Mouse (Mus musculus) kidney, embryonic 14.5 days (tissue): Measurements from ENCODE around the gene Cyp17a1. TPM values are rescaled to one million over a fixed set of nuclear protein-coding genes. Genes with fewer than 3 reads are reported as not detected.
A peak's percentile ranks its signal among the peaks of the same experiment; 100 is the strongest.

Experiments
- ATAC-seq: fragments of 200-750 bp; cut with Nextera tagmentation; 2 replicates; pipeline ENCODE4 v1.8.0; 2017; ENCODE audit warnings: moderate number of reproducible peaks, mild to moderate bottlenecking, moderate TSS enrichment, moderate library complexity; ENCODE audit not compliant: low FRiP score, low TSS enrichment
- H3K27ac ChIP-seq: fragments of 300-500 bp; sonication (generic); 2 replicates; pipeline ENCODE4 v1.5.1; 2014; ENCODE audit warnings: low read depth, mild to moderate bottlenecking, low read length, moderate library complexity, mixed read lengths
- H3K27me3 ChIP-seq: fragments of 300-500 bp; sonication (generic); 2 replicates; pipeline ENCODE4 v1.6.1; 2014; ENCODE audit warnings: mild to moderate bottlenecking, low read length; ENCODE audit not compliant: control insufficient read depth, insufficient read depth
- H3K36me3 ChIP-seq: fragments of 300-500 bp; sonication (generic); 2 replicates; pipeline ENCODE4 v1.6.1; 2014; ENCODE audit warnings: low read length, mixed read lengths; ENCODE audit not compliant: control insufficient read depth, insufficient read depth
- H3K4me1 ChIP-seq: fragments of 300-500 bp; sonication (generic); 2 replicates; pipeline ENCODE4 v1.6.1; 2014; ENCODE audit warnings: low read length, mixed read lengths; ENCODE audit not compliant: control insufficient read depth, insufficient read depth
- H3K4me2 ChIP-seq: fragments of 300-500 bp; sonication (generic); replicated peaks from 2 replicates; pipeline ENCODE4 v1.6.1; 2014; ENCODE audit warnings: low read depth, mild to moderate bottlenecking, low read length
- H3K4me3 ChIP-seq: fragments of 300-500 bp; sonication (generic); 2 replicates; pipeline ENCODE4 v1.5.1; 2014; ENCODE audit warnings: mild to moderate bottlenecking, low read length
- H3K9ac ChIP-seq: fragments of 300-500 bp; sonication (generic); 2 replicates; pipeline ENCODE4 v1.6.1; 2014; ENCODE audit warnings: low read depth, mild to moderate bottlenecking, low read length, moderate library complexity
- H3K9me3 ChIP-seq: fragments of 300-500 bp; sonication (generic); 2 replicates; pipeline ENCODE4 v1.6.1; 2016; ENCODE audit warnings: low read length; ENCODE audit not compliant: control insufficient read depth
- WGBS: fragments of 180-500 bp; shearing (Covaris S2); extraction: QIAGEN DNeasy Blood & Tissue Kit; methylation state at CpG from one replicate; pipeline ENCODE4 v1.1.7; 2014; 5-methylcytosine and 5-hydroxymethylcytosine counted together
- polyA plus RNA-seq: library from polyadenylated mRNA; unstranded; fragments of >200 nt; fragmentation: Nextera tagmentation; extraction: Ambion mirVana; gene quantifications from 2 replicates; pipeline ENCODE4 v1.2.1, GENCODE M21; 2014

The Cyp17a1 gene
- polyA plus RNA-seq, result not detected in 2 replicates

DNA sequence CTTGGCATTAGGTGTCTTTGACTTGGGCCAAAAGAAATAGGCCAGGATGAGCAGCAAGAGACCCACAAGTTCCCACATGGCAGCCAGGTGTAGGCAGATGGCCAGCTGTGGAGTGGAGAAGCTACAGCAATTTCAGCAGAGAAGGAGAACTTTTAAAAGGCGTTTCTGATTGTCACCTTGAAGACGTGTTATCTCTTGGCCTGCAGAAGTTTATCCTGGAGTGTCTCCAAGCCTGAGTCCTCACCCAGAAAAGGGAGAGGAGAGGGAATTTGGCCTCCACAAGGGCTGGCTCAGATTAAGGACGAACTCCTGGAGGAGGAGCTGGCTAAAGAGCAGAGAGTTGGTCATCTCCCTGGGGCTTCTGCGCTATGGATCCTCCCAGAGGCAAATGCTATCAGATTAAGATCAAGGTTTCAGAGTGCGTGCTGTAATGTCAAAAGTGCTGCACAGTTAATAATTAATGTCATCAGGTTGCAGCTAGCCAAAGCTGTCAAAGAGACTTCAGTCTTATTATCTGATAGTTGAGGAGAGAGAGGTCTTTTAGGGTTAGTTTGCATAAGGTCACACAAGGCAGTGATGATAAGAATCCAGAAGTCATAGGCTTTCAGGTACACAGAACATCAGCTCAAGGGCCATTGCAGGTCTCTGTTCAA lies at the start of gene Cyp17a1:
Gene Cyp17a1, minus strand, starts transcription at position 407 of the 653 bp plus-strand sequence.
- no peaks in the 10 kb centered on the region for H3K27me3 ChIP-seq
- WGBS, result 47% methylated on average over 5 of the region's 5 CpGs
- H3K4me2 ChIP-seq, result no peak within 1 kb of the TSS
- H3K27ac ChIP-seq, result no peak within 1 kb of the TSS
- H3K9ac ChIP-seq, result no peak within 1 kb of the TSS
- no peaks in the 10 kb centered on the region for H3K36me3 ChIP-seq
- H3K4me1 ChIP-seq, result no peaks in the 10 kb centered on the region
- H3K4me3 ChIP-seq, result no peak within 1 kb of the TSS
- no peak for ATAC-seq
- no peaks in the 10 kb centered on the region for H3K9me3 ChIP-seq

DNA sequence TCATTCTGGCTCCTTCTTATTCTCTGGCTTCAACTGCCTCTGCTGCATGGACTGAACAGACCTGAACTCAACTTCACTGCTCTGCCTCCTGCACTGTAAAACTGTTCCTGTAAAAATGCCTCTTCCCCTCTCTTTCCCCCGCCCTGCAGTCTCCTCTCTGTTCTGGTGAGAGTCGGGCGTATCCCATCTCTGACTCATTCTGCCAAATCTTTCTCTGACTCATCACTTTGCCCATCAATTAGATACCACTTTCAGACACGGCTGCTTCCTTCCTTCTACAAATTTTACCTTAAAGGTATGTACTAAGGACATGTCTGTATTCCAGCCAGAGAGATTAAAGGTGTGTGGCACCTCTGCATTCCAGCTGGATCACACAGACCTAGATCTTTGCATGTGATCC lies 45.2 kb upstream of the Cyp17a1 start:
- no peak overlapping the region for H3K9ac ChIP-seq
- ATAC-seq, result no peak
- no peak overlapping the region for H3K4me3 ChIP-seq
- H3K4me1 ChIP-seq, result no peaks in the 10 kb centered on the region
- WGBS, result 82% methylated on average over 4 of the region's 4 CpGs
- peaks cover 4% of the 10 kb centered on the region for H3K9me3 ChIP-seq
- H3K27ac ChIP-seq, result no peak overlapping the region
- H3K27me3 ChIP-seq, result no peaks in the 10 kb centered on the region
- H3K4me2 ChIP-seq, result no peak overlapping the region
- peaks cover 7% of the 10 kb centered on the region; the same call in 1 of the 2 replicates for H3K36me3 ChIP-seq

DNA sequence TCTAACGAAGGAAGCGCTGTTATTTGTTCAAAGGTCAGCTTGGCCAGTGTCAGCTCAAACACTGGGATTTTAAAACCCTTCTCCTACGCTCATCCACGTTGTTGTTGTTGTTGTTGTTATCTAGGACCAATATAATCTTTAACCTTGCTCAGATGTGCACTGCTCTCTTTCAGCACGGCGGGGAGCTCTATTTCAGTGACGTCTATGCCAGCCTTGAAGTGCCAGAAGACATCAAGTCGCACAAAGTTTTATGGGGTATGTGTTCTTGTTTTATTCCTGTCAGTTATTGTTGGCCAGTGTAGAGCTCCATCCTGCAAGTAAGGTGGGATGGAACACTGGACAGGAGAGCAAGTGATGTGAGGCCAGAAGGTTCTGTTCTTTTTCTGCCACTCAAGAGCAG lies 42.0 kb upstream of the Cyp17a1 start:
- Histone ChIP-seq H3K9ac (no peak overlapping the region), H3K27ac (no peak overlapping the region), H3K4me2 (no peak overlapping the region), H3K4me3 (no peak overlapping the region), H3K4me1 (no peaks in the 10 kb centered on the region), H3K9me3 (peaks cover 4% of the 10 kb centered on the region), H3K36me3 (peaks cover 3% of the 10 kb centered on the region; the same call in 1 of the 2 replicates), H3K27me3 (no peaks in the 10 kb centered on the region)
- 84% methylated on average over 8 of the region's 8 CpGs for WGBS
- no peak for ATAC-seq

DNA sequence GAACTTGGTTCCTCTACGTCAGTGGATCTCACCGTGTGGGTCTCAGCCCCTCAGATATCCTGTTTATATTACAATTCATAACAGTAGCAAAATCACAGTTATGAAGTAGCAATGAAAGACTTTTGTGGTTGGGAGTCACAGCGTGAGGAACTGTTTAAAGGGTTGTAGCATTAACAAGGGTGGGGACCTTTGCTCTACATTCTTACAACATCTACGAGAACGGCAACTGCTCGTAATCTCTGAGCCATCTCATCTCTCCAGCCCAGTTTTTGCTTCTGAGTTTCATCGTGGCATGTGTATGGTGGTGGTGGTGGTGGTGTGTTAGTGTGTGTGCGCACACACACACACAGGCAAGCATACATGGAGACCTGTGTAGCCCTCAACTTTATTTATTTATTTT lies 41.3 kb upstream of the Cyp17a1 start:
- ATAC-seq, result no peak
- 96% methylated on average over 8 of the region's 8 CpGs for WGBS
- H3K27ac ChIP-seq, result no peak overlapping the region
- H3K4me2 ChIP-seq, result no peak overlapping the region
- no peak overlapping the region for H3K4me3 ChIP-seq
- H3K9me3 ChIP-seq, result peaks cover 4% of the 10 kb centered on the region
- no peaks in the 10 kb centered on the region; the same call in 1 of the 2 replicates for H3K36me3 ChIP-seq
- H3K9ac ChIP-seq, result no peak overlapping the region
- no peaks in the 10 kb centered on the region for H3K27me3 ChIP-seq
- H3K4me1 ChIP-seq, result no peaks in the 10 kb centered on the region

DNA sequence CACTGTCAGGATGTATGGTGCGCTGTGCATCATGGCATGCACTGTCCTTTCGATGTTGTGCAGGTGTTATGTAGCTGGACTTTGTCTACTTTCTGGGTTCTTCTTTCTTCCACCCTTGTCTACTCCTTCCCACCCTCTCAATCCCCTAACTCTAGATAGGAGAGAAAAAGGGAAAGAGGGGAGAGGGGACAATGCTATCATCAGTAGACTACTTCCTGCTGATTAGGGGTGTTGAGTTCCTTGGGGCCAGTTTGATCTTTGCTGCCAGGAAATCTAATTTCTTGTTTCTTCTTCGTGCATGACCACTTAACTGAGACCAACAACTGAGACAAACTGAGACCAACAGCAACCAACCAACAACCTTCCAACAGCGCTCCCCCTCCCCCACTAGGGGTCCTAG lies 37.6 kb upstream of the Cyp17a1 start:
- H3K9me3 ChIP-seq, result no peaks in the 10 kb centered on the region
- WGBS, result 90% methylated on average over 4 of the region's 4 CpGs
- H3K27me3 ChIP-seq, result no peaks in the 10 kb centered on the region
- no peak overlapping the region for H3K4me2 ChIP-seq
- ATAC-seq, result no peak
- no peak overlapping the region for H3K4me3 ChIP-seq
- H3K9ac ChIP-seq, result no peak overlapping the region
- H3K36me3 ChIP-seq, result no peaks in the 10 kb centered on the region; the same call in 1 of the 2 replicates
- H3K27ac ChIP-seq, result no peak overlapping the region
- peaks cover 5% of the 10 kb centered on the region; the same call in 1 of the 2 replicates for H3K4me1 ChIP-seq

DNA sequence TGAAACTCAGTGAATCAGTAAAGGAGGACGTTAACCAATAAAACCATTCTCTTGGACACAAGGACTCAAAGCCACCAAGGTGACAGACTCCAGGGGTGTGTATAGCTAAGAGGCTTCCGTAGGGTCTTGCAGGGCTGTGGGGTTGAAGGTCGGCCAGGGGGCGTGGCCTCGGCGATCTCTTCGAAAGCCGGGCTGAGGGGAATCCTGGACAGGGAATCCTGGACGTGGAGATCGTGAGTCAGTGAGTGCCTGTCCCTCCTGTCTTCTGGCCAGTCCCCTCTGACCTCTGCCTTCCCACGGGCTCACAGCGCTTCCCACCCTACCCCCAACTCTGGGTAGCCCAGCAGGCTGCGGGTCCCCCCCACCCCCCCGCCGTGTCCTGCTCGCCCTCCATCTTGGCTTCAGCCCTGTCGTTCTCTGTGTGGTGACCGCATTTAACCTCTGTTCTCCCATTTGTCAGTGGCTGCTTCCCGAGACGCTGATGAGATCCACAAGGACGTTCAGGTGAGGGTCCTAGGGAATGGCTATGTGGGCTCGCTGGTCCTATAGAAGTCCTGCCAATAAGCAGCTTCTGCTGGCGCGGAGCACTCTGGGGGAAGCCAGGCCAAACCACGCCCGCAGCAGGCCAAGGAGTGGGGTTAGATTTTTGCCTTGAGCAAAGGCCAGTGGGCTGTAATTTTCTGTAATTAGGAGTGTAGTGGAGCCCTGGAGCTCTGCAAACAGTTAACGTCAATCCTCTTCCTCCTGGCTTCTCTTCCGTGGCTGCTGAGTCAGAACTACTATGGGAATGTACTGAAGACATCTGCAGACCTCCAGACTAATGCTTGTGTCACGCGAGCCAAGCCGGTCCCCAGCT lies 34.6 kb upstream of the Cyp17a1 start, which contains the start of gene As3mt:
Gene As3mt, plus strand, starts transcription at position 163 of the 856 bp plus-strand sequence.
- Histone ChIP-seq H3K9me3 (no peaks in the 10 kb centered on the region), H3K4me1 (peaks cover 5% of the 10 kb centered on the region; the same call in 1 of the 2 replicates), H3K36me3 (no peaks in the 10 kb centered on the region; the same call in 1 of the 2 replicates), H3K9ac (peak within 1 kb of the TSS; percentile 66), H3K27ac (no peak within 1 kb of the TSS), H3K4me3 (peak within 1 kb of the TSS; percentile 45), H3K27me3 (no peaks in the 10 kb centered on the region), H3K4me2 (peak within 1 kb of the TSS; percentile 78)
- peak; percentile 82 for ATAC-seq
- WGBS, result 12% methylated on average over 31 of the region's 31 CpGs

DNA sequence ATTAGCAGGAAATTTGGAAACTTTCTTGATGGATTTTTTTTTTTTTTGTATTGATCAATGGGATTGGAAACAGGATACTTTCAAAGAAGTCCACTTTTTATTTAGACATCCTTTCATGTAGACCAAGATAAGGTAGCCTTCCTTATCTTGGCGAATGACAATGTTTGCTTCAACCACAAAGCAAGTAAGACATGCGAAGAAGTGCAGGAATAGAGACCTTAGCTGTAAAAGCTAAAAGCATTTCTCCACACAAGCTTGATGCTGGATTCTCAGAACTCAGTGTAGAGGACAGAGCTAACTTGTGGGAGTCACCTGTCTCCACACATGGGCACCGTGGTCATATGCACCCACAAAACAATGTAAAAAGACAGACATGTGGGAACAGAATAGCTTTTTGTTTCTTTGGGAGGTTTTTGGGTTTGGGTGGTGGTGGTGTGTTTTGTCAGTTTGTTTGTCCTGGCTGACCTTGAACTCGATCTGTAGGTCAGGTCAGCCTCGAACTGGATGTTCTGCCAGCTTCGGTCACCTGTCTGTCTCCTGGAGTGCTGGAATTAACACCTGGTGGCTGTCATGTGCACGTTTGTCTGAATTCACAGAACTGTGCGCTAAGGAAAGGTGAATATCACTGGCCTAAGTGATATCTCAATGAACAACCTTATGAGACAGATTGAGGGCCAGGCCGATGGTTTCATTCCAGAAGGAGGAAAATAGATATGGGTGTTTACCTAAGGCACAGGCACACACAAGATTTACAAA lies 33.7 kb upstream of the Cyp17a1 start:
- WGBS, result 71% methylated on average over 9 of the region's 9 CpGs
- Histone ChIP-seq H3K9ac (peak overlapping the region; percentile 66; the same call in 1 of the 2 replicates), H3K4me2 (peak overlapping the region; percentile 78), H3K9me3 (no peaks in the 10 kb centered on the region), H3K4me1 (peaks cover 5% of the 10 kb centered on the region; the same call in 1 of the 2 replicates), H3K27ac (no peak overlapping the region), H3K4me3 (peak overlapping the region; percentile 45), H3K27me3 (no peaks in the 10 kb centered on the region), H3K36me3 (no peaks in the 10 kb centered on the region; the same call in 1 of the 2 replicates)
- ATAC-seq, result no peak

DNA sequence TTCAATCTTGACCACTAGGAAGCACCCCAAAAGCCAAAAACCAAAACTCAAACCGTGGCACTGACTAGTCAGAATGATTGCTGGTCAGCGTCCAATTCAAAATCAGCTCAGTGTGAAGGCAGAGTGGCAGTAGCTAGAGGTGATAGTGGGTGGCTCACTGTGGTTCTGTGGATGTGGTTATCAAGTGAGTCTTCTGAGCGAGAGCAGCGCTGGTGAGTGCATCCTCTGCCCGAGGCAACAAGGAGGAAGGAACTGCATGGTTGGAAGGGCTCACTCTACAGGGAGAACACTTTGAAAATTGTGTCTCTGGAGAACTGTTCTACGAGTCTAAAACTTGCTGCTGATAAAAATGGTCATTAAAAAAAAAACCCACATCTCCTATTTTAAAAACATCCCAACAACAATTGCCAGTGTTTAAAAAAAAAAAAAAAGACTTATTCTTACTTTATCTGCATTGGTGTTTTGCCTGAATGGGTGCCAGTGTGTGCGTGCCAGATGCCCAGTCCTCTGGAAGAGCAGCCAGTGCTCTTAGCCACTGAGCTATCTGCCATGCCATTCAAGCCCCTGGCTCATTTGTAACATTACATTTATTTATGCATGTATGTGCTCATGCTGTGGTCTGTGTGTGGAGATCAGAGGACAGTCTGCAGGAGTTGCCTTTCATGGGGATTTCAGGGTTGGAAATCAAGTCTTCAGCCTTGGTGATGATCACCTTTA lies 33.0 kb upstream of the Cyp17a1 start:
- Histone ChIP-seq H3K9ac (no peak overlapping the region), H3K27ac (no peak overlapping the region), H3K4me3 (no peak overlapping the region), H3K4me1 (peaks cover 5% of the 10 kb centered on the region; the same call in 1 of the 2 replicates), H3K36me3 (no peaks in the 10 kb centered on the region; the same call in 1 of the 2 replicates), H3K9me3 (no peaks in the 10 kb centered on the region), H3K27me3 (no peaks in the 10 kb centered on the region), H3K4me2 (no peak overlapping the region)
- 60% methylated on average over 7 of the region's 7 CpGs for WGBS
- ATAC-seq, result no peak
